Mouse (Mus musculus) spleen, postnatal 10 days (tissue): ENCODE measurements at regions not wholly inside any gene's neighbourhood (a gene's known extent, or its start where the extent isn't known, plus 50 kb on each side); places are given as distances from the start of the nearest gene placed in this dataset.

Experiments
- DNase-seq, 2 experiments: peaks; one replicate each; pipeline ENCODE4 v3.0.0; 2021 to 2022; ENCODE audit warnings: low spot score in 2 of 2

DNA sequence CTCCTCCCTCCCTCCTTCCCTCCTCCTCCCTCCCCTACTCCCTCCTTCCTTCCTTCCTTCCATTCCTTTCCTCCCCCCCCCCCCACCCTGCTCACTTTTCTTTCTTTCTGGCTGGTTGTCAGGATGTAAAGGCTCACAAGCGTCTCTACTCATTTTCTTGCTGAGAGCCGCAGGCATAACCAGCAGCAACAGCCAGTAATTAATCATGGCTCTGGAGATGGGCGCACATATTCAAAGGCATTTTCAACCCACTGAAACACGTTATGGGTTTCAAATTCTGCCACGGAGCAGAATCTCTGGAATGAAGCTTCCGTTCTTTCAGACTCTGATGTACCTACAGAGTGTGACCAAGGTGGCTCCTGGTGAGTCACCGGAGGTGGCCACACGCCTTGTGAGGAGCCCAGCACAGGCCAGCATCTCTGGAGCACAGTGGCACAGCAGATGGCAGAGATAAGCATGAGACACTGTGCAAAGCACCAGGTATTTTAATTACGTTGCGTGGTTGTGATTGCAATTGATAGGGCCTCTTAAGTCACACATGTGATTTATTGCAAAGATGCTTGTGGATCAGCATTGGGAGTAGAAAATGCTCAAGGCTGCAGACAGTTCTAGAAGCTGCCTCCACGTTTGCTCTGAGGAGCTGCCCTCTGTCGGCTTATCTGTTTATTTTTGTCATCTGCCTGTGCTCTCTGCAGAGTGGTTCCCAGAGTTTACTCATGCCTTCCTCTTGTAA lies 236.0 kb downstream of the Mtx2 start:
- DNase-seq = no peak

DNA sequence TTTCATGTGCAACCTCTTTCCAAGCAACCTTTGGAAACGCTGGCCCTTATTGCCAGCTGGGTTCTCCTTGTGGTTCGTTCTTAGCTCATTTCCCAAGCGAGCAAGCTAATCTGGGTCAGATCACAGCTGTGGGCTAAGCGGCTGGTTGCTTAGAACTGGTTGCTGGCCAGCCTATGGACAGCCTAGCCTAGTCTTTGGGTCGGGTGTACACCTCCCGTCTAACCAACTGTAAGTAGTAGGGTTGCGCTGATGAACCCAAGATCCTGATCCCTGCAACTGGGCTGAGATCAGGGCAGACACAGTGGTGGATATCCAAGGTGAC lies 236.5 kb downstream of the Mtx2 start:
- DNase-seq = no peak

DNA sequence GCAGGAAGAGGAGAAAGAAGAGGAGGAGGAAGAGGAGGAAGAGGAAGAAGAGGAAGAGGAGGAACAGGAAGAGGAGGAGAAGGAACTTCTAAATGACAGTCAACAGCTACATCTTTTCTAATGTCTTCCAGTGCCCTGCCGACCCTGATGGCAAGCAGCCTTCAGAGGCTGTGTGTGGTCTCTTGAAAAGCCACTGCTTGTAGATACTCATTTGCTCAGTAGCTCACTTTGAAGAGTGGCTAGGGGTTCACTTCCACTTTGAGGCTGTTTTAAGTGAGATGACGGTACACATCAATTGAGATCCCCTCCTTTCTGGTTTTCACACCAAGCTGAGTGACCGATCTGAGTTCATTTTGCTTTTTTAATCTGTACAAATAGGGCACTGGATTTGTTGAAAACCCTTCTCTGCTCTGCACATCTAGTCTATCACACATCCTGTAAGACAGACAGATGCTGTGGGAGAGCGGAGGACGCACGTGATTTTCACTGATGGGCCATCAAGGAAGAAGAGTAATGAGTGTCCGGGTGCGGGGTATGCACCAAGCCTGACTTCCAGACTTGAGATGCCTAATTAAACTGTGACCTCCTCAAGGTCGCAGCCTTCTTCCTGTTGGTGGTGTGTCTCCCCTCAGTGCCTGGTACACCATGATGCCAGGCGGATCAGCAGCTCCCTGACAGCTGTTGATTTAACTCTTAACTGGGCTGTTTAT lies 239.0 kb downstream of the Mtx2 start:
- no peak for DNase-seq

- DNase-seq = no peak
Measured at GRCm38 (mm10) chr2:75065304-75065703, 239.7 kb downstream of the Mtx2 start.

GRCm38 (mm10) chr2:75069321-75069720 lies 243.7 kb downstream of the Mtx2 start:
- no peak for DNase-seq

- no peak for DNase-seq
Measured at GRCm38 (mm10) chr2:75072021-75072420, 246.4 kb downstream of the Mtx2 start.

GRCm38 (mm10) chr2:75072471-75072870 lies 246.9 kb downstream of the Mtx2 start:
- DNase-seq = no peak

GRCm38 (mm10) chr2:75073178-75073577 lies 247.6 kb downstream of the Mtx2 start:
- DNase-seq = peak in 1 of 2 experiments; percentile 15

DNA sequence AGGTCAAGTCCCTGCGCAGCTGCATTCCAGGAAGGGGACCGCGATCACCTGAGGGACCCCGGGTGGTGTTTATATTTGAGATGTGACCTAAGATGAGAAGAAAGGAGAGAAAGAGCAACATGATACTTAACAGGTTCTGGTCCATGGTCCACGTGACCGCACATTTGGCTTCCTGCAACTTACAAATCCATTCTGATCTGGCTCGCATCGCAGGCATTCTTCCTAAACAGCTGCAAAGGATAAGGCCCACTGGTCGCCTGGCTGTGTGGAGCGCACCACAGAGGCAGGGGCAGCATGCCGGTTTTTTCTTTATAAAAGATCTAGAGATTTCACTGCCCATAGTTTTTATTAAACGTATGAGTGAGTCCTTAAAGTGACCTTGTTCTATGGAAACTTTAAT lies 261.6 kb downstream of the Mtx2 start:
- DNase-seq = no peak

- DNase-seq = no peak
Measured at GRCm38 (mm10) chr2:75089186-75089585, 263.6 kb downstream of the Mtx2 start.

DNA sequence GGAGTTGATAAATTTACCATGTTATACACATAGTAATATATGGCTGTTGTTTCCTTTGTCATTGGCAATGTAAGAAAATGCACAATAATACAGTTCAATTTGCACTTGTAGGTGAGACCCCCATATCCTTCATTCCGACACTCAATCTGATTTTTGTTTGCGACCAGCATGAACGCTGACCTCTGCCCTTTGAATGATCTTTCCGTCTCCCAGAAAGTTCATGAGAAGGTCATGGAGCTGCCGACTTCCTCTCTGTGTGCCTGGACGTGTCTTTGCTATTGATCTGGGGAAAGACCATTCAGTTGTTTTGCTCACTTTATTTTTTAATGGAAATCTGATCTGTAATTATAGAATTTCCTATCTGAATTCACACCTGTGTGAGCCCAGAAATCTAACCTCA lies 264.0 kb downstream of the Mtx2 start:
- no peak for DNase-seq

- no peak for DNase-seq
Measured at GRCm38 (mm10) chr2:75090439-75090838, 264.8 kb downstream of the Mtx2 start.

GRCm38 (mm10) chr2:75101501-75101900 lies 275.9 kb downstream of the Mtx2 start:
- peak in 1 of 2 experiments; percentile 39 for DNase-seq

DNA sequence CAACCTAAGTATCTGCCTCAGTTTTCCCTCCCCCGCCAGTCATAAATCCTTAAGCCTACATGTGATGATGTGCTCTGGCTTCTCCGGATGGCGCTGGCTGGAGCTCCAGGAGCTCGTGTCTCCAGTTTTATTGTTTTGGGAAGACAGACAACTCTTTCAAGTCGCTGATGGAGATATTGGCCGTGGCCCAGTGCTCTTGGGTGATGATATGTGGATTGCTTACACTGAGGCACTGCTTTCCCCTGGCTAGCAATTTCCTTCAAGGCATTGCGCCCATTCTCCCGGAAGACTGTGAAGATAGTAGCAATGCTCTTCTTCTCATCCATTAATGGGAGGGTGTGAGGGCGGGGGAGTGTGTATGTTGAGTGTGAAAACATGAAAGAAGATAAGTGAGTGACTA lies 287.1 kb downstream of the Mtx2 start:
- DNase-seq = no peak

GRCm38 (mm10) chr2:75114375-75114774 lies 288.8 kb downstream of the Mtx2 start:
- DNase-seq = no peak

DNA sequence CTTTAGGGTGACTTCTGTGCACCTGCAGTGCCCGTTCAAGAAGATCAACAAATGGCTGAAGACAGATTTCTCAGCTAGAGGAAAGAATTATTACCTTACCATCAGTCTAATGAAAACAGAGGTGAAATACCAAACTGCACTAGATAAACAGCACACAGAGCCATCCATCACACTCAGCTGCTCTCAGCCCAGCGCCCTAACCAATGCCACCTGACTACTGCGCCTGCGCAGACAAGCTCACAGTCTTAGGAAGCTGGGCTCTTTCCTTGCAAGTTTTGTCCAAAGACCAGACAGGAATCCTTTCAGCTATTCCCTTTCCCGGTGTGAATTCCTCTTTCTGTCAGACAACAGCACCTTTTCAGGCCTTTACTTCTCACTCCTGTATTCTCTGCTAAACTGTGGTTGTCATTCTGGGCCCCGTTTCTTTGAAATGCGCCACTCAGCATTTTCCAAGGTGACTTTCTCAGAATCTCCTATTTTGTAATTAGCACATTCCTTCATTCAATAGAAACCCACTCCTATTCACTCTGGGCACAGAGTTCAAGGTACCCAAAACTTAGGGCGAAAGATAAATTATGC lies 292.8 kb downstream of the Mtx2 start:
- no peak for DNase-seq

- no peak for DNase-seq
Measured at GRCm38 (mm10) chr2:75119599-75119998, 294.0 kb downstream of the Mtx2 start.

DNA sequence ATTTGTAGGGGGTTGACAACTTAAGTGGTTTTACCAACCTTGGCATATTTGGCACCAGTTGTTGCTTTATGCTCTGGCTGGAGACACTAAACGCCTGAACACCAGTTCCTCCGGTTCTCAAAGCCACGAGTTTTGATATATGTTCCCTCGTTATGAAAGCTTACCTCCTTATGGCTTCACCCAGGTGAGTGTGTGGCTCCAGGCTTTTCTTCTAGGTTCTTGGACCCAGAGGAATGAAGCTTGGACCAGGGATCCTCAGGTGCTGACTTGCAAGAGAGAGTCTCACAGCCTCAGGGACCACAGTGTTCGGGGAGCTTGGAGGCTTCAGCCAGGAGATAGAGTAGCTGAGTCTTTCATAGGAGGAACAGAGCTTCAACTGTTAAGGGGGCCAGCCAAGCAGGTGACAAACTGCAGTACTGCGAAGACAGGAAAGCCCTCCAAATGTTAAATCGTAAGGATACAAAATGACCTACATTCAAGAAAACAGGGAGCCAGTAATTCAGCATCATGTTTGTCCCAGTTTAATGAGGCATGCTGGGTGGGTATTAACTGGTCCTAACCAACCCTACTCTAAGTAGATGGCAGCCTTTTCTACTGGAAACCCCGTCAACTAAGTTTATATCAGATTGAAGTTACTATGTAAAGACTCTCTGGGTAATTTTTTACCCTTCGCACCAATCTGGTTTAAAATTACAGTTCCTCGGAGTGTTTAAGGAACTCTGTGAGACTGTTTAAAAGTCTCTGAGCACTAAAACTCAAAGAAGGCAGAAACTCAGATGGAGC lies 307.9 kb downstream of the Mtx2 start:
- no peak for DNase-seq

GRCm38 (mm10) chr2:75136618-75137017 lies 311.0 kb downstream of the Mtx2 start:
- DNase-seq = no peak

GRCm38 (mm10) chr2:75137133-75137982 lies 311.8 kb downstream of the Mtx2 start:
- DNase-seq = no peak

DNA sequence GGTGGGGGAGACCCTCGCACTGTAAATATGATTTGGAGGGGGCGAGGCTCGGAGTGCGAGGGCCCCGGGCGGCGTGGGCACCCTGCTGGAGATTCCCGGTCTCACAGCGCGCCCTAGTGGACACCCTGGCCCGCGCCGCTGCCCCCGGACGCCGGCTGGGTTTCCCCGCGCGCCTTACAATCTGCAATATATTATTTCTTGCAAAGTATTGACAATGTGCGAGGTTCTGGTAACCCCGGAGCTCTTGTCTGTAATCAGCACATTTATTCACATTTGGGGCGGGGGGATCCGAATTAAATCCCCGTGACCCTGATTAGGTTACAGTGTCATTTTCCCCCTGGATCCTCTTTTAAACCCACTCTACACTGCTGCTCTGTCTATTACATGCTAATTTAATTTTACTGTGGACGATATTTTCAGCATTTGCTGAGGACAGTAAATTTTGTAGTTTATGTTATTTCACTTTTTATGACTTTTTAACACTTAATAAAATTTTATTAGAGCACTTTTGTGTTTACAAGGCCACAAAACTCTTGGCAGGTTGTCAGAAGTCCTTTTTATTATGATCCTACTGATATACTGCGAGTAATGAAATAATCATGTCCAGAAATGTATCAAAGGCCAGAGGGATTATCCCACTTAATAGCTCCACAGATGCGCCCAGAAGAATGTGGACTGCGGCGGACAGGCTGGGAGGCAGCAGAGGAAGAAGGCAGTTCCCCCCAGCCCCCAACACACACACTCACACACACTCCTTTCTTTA lies 312.6 kb downstream of the Mtx2 start:
- peak; percentile 14 to 67 for DNase-seq
